Mouse (Mus musculus): Measurements from ENCODE around the gene Bad.

DNA sequence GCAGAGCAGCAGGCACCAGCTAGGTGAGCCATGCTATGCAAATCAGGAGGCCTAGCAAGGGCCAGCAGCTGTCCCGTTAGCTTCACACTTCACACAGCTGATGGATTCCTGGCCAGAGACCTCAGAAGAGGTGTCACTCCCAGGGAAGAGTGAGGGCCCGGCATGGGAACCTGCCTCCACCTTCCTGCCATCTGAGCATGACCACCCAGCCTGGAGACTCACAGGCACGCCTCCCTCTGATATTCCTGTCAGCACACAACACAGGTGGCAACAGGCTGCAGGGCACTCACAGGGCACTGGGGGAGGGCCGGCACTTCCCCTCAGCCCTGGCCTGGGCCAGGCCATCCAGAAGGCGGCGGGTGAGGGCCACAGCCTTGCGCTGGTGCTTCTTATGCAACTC is 13.8 kb downstream of the Bad start:
- no peak for TF ChIP-seq POLR2A (IDR thresholded peaks at IDR 0.05; ENCODE audit: control insufficient read depth, extremely low read depth, insufficient read depth, low read length, poor library complexity)
- TF ChIP-seq CTCF (IDR thresholded peaks at IDR 0.05; ENCODE audit: borderline replicate concordance, control insufficient read depth, extremely low read depth, insufficient read depth, low read length, poor library complexity) = no peak

Data from thymus, adult 2 months (tissue).